15 mouse cellular contexts compared by ENCODE assay signal in the genomic region with DNA sequence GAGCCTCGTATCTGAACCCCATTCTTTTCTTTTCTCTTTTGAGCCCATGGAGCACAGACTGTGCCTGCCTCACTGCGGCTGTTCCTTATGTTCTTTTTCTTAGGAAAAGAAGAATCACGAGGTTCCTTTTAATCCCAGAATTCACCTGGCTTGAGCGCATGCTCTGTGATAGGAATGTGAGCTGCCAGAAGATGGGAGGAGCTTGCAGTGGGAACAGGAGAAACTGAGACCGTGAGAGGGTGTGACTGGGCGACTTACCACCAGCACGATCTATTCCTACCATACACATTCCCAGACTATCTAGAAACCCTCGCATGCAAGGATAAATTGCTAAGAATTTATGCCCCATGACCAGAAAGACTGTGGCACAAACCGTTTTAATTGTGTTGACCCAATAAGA. TPM values are rescaled to one million over a fixed set of nuclear protein-coding genes. Genes with fewer than 3 reads are reported as not detected.
DNase-seq lines count a peak whose midpoint lies in the region; ATAC-seq and TF ChIP-seq lines count a peak whose summit lies in the region.
"Had no signal": no experiment of that assay in that cellular context is flagged by ENCODE, and none has a peak within 500 bp of the region (broad histone marks: within the 10 kb centered on the region; RNA-seq: fewer than 3 reads in every experiment).

No protein-coding gene starts in this region.

- no peak for TF ChIP-seq CTCF in kidney, postnatal 0 days (IDR thresholded peaks at IDR 0.05; ENCODE audit: low read depth)

- no peaks in the 10 kb centered on the region for H3K9me3 ChIP-seq in heart, embryonic 10.5 days
- H3K9me3 ChIP-seq in heart, embryonic 13.5 days = no peaks in the 10 kb centered on the region
- H3K9me3 ChIP-seq in kidney, postnatal 0 days (replicated peaks; ENCODE audit: low read length) = no peaks in the 10 kb centered on the region
- H3K9me3 ChIP-seq: forebrain, embryonic 10.5 days; midbrain, embryonic 15.5 days had no signal

- H3K9ac ChIP-seq in heart, embryonic 13.5 days = no peak overlapping the region
- H3K9ac ChIP-seq in kidney, postnatal 0 days (ENCODE audit: low read depth, low read length) = no peak overlapping the region
- H3K9ac ChIP-seq: hindbrain, embryonic 14.5 days; midbrain, embryonic 15.5 days had no signal

- no peaks in the 10 kb centered on the region for H3K27me3 ChIP-seq in heart, embryonic 10.5 days (ENCODE audit: insufficient read depth, poor library complexity, severe bottlenecking)
- no peaks in the 10 kb centered on the region for H3K27me3 ChIP-seq in heart, embryonic 13.5 days (replicated peaks)
- H3K27me3 ChIP-seq in kidney, postnatal 0 days (ENCODE audit: insufficient read depth, low read length) = no peaks in the 10 kb centered on the region
- H3K27me3 ChIP-seq: midbrain, embryonic 15.5 days had no signal

- peaks cover 31% of the 10 kb centered on the region for H3K4me1 ChIP-seq in heart, embryonic 10.5 days
- H3K4me1 ChIP-seq in heart, embryonic 13.5 days = peaks cover 54% of the 10 kb centered on the region
- H3K4me1 ChIP-seq in kidney, postnatal 0 days (replicated peaks; ENCODE audit: insufficient read depth, low read length) = peaks cover 7% of the 10 kb centered on the region; the same call in 1 of the 2 replicates
- H3K4me1 ChIP-seq: forebrain, embryonic 10.5 days; midbrain, embryonic 15.5 days had no signal

- WGBS in heart, embryonic 10.5 days = 76% methylated on average over 9 of the region's 9 CpGs
- 70% methylated on average over 9 of the region's 9 CpGs for WGBS in heart, embryonic 13.5 days
- WGBS in kidney, postnatal 0 days = 62% methylated on average over 9 of the region's 9 CpGs

- no peak for DNase-seq in heart, embryonic 10.5 days (ENCODE audit: low spot score)
- DNase-seq in heart, postnatal 4 days = no peak
- peak; percentile 14 for DNase-seq in ES-CJ7 (ENCODE audit: low read depth, low spot score)
- peak; percentile 41 for DNase-seq in kidney, postnatal 0 days (ENCODE audit: low spot score)
- DNase-seq in cerebellum, postnatal 4 days (ENCODE audit: low spot score in 2 of 2) = no peak
- DNase-seq in adrenal gland, adult 18-20 months (ENCODE audit: low spot score in 2 of 2) = no peak
- DNase-seq: cerebellum, adult 8-10 months; right cerebral cortex, postnatal 25 days had no signal

- H3K27ac ChIP-seq in heart, embryonic 10.5 days = peak overlapping the region; percentile 80; the same call in 1 of the 2 replicates
- peak overlapping the region; percentile 76 for H3K27ac ChIP-seq in heart, embryonic 13.5 days (replicated peaks)
- peak overlapping the region; percentile 60 for H3K27ac ChIP-seq in kidney, postnatal 0 days
- H3K27ac ChIP-seq: forebrain, embryonic 10.5 days; hindbrain, embryonic 14.5 days; midbrain, embryonic 15.5 days had no signal

- H3K4me3 ChIP-seq in heart, embryonic 10.5 days = no peak overlapping the region
- H3K4me3 ChIP-seq in heart, embryonic 13.5 days = no peak overlapping the region
- H3K4me3 ChIP-seq in kidney, postnatal 0 days (replicated peaks; ENCODE audit: low read depth, low read length) = no peak overlapping the region
- H3K4me3 ChIP-seq: forebrain, embryonic 10.5 days; midbrain, embryonic 15.5 days had no signal

- no peak for ATAC-seq in heart, embryonic 13.5 days (ENCODE audit: extremely low read depth, insufficient number of reproducible peaks, low FRiP score, low TSS enrichment)
- 0 out of 2 replicates have a peak, but pooled peaks have one; percentile 29 for ATAC-seq in kidney, postnatal 0 days (replicated peaks; ENCODE audit: low FRiP score, low read depth)
- no peak for ATAC-seq in frontal cortex, adult (ENCODE audit: low TSS enrichment)
- ATAC-seq: intestine, embryonic 16.5 days; midbrain, embryonic 15.5 days had no signal

- H3K4me2 ChIP-seq in heart, embryonic 13.5 days = peak overlapping the region; percentile 35
- peak overlapping the region; percentile 25; the same call in 1 of the 2 replicates for H3K4me2 ChIP-seq in kidney, postnatal 0 days (ENCODE audit: low read length)
- H3K4me2 ChIP-seq: hindbrain, embryonic 14.5 days; midbrain, embryonic 15.5 days had no signal

- no peaks in the 10 kb centered on the region for H3K36me3 ChIP-seq in heart, embryonic 10.5 days
- H3K36me3 ChIP-seq in heart, embryonic 13.5 days = 0 out of 2 replicates have a peak, but pooled peaks cover 2% of the 10 kb centered on the region
- no peaks in the 10 kb centered on the region for H3K36me3 ChIP-seq in kidney, postnatal 0 days (ENCODE audit: insufficient read depth, low read length)
- H3K36me3 ChIP-seq: forebrain, embryonic 10.5 days; midbrain, embryonic 15.5 days had no signal

RNA-seq across cellular contexts. Expression of a gene that starts 44.1 kb away (rescaled TPM):
- 6.1 and 9.7 TPM in 2 replicates for polyA plus RNA-seq in heart, embryonic 10.5 days (2016; fragmentation: Nextera tagmentation; extraction: Ambion mirVana)
- 10 to 100 TPM; 48.8 to 49.6 TPM for total RNA-seq in heart, postnatal 4 days (2021)
- 5.1 and 5.3 TPM in 2 replicates for polyA plus RNA-seq in heart, embryonic 13.5 days (2015; fragmentation: Nextera tagmentation; extraction: Ambion mirVana)
- 7.6 and 7.9 TPM in 2 replicates for polyA plus RNA-seq in kidney, postnatal 0 days (2015; fragmentation: Nextera tagmentation; extraction: Ambion mirVana)
- total RNA-seq in adrenal gland, adult 18-20 months (2021) = 10 to 100 TPM; 24.9 to 37.1 TPM
- total RNA-seq: megakaryocyte progenitor cell, adult 5-6 weeks had no signal

Comparison
In these comparisons a context has a peak if more than half of its experiments do, and no peak if none do; other contexts are left out.
1. DNase-seq: peak in ES-CJ7 (single experiment) and kidney, postnatal 0 days (single experiment); none in heart, embryonic 10.5 days (single experiment), heart, postnatal 4 days (single experiment), cerebellum, postnatal 4 days (0 of 2) and adrenal gland, adult 18-20 months (0 of 2).
2. Peak in every context shown above with its lines, with median percentiles within 50 percentile points of each other: H3K27ac ChIP-seq.